Mouse (Mus musculus) CD8-positive naive resting alpha-beta T cell, adult 2 months (primary cell): ENCODE data around the gene Rflnb.

Experiments
- DNase-seq, 2 experiments: peaks; one replicate each; pipeline ENCODE4 v3.0.0; 2022; ENCODE audit warnings: low read depth in 2 of 2, low spot score in 2 of 2

Gene Rflnb

GRCm38 (mm10) chr11:75990965-75991835, 36.4 kb downstream of the Rflnb start:
- DNase-seq: no peak

GRCm38 (mm10) chr11:75985948-75986347, 41.6 kb downstream of the Rflnb start:
- no peak for DNase-seq

GRCm38 (mm10) chr11:75984581-75984980, 43.0 kb downstream of the Rflnb start:
- no peak for DNase-seq

GRCm38 (mm10) chr11:75983194-75983593, 44.4 kb downstream of the Rflnb start:
- DNase-seq: no peak

DNA sequence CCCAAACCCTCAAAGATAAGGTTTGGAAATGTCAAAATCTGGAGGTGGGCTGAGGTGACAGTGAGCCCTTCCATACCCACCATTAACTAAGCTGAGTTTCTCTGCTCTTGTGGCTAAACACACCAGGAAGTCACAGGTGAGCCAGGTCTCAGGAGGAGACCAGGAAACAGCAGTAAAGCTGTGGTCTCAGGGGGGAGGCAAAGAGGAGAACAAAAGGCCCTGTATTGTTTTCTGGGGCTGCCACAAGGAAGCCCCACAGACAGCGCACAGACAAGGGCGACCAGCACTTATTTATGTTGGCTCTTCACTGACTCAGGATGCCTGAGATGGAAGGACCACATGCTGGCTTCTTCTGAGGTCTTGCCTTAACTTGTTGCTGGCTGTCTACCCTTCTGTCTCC, 47.2 kb downstream of the Rflnb start:
- peak; percentile 24 to 40 for DNase-seq

DNA sequence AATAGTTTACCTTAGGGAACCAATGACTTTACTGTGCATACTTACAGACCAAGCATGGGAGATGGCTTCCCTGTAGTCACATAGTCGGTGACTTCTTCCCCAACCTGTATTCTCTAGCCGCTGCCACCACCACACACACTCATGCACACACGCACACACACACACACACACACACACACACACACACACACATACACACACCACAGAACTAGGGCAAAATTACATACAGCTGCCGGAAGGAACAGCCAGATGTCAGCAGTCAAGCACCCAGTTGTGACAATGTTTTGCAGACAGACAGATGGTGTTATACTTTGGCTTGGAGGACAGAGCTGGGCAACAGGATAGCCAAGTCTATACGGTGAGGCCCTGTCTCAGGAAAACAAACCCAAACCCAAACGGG, 49.5 kb downstream of the Rflnb start:
- DNase-seq: peak; percentile 38 to 43

DNA sequence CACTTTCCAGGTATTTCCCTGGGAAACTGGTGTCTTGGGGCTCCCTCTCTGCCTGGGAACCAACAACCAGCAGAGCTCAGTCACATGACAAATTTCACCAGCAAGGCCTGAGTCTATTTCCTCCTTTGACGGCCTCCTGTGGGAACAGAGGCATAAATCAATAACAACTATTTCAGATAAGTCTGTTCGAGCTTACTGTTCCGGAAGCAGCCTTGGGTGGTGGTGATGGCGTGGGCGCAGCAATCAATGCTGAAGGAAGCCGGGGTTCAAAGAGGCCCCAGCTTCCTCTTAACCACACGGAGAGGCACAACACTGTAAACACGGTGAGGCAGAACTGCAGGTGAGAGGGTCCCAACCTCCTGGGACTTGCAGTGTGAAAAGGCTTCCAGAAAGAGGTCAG, 50.8 kb downstream of the Rflnb start:
- DNase-seq: peak; percentile 79 to 86

DNA sequence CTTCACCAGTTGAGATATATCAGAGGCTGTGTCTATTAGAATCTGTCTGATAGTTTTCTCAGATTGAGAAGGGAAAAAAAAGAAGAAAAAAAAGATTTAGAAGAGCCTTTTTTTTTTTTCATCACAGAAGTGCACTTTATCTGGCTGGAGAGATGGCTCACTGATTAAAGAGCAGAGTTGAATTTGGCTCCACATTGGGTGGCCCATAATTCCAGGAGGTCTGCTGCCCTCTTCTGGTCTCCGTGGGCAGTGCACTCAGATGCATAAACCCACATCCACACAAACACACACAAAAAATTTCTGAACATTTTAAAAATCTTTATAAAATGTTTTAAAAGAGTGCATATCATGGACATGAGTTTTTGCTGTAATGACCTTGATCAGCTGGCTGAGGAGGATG, 53.6 kb downstream of the Rflnb start:
- DNase-seq: no peak

DNA sequence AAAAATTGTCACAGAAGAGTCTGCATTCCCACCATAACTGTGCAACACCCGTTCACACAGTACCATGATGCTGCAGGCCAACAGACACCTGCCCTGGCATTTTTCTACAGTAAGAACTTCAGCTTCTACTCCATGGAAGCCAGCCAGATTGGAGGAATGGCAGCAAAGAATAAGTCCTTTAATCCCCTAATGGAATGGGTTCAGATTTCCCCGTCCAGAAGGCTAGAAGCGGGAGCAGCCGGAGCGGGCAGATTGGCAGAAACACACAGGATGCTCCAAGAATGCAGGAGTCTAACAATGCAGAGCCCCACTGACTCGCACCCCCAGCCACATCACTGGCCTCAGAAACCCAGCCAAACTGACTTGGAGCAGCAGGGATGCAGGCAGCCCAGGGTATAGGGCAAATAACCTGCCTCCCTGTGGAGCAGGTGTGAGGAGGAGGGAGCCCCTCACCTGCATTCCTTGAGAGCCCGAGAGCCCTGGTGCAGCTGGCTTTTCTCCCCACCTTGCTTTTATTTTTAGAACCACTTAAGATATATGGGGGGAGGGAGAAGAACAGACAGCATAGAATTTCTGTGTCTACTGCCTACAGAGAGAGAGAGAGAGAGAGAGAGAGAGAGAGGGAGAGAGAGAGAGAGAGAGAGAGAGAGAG, 54.5 kb downstream of the Rflnb start:
- no peak for DNase-seq

GRCm38 (mm10) chr11:75972188-75972587, 55.4 kb downstream of the Rflnb start:
- no peak for DNase-seq

GRCm38 (mm10) chr11:75970629-75971028, 57.0 kb downstream of the Rflnb start:
- no peak for DNase-seq
